Mouse (Mus musculus): ENCODE data around the gene Trim47.
"Not testable (repeated sequence)": the region's sequence is repeated elsewhere in the genome, so short reads cannot be mapped to it uniquely, and the experiment has no call there.

The Trim47 gene

DNA sequence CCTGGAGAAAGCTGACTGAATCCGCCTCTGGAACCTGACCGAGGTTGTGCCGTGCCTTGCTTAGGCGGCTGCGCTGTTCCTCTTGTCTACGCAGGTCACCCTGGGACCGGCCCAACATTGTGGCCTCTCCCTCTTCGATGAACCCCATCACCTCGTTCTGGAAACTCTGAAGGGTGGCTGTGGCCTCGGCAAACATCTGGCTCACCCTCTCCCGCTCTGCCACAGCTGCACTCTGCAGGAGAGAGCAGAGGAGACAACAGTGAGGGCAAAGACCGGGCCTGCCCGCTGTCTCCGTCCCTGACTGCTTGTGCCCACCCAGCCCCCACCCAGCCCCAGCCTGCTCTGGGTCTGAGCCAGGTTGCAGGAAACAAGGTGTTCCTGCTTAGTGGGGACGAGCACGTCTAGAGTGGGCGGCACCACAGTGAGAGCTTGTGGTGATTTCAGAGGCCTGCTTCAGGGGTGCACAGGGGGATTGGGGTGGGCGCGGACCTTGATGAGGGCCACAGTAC, 19.2 kb downstream of the Trim47 start:
- no peak for DNase-seq (ENCODE audit: low read depth, low spot score)

DNA sequence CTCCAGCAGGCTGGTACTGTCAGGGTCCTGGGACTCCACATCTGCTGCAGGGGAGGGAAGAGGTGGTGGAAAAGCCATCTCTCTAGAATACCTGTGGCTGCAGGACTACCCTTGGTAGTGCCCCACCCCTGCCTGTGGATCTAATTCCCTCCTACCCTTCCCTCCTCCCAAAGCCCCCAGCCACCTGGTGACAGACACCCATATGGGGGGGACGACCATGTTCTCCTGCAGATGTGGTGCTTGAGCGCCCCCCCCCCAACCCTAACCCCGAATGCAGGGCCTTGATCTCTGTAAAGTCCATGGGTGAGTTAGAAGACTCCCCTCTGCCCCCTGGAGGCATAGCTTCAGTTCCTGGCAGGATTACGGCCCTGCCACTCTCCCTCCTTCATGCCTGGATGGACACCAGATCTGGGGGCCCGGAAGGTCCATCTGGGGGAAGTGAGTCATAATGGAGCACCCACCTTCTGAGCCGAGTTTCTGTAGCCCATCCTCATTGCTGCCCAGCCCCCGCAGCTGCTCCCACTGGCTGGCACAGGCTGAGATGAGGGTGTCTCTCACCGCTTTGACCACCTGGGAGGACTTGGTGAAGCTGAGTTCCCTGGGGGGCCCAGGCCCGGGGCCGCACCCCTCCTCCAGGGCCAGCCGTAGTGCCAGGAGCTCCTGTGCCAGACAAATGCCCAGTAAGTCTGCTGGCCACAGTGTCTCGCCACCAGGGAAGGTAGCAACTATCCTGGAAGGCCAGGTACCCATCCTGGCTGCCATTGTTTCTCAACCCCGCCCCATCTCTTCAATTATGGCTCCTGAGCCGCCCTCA, 19.8 kb downstream of the Trim47 start:
- DNase-seq (ENCODE audit: low read depth, low spot score): no peak

DNA sequence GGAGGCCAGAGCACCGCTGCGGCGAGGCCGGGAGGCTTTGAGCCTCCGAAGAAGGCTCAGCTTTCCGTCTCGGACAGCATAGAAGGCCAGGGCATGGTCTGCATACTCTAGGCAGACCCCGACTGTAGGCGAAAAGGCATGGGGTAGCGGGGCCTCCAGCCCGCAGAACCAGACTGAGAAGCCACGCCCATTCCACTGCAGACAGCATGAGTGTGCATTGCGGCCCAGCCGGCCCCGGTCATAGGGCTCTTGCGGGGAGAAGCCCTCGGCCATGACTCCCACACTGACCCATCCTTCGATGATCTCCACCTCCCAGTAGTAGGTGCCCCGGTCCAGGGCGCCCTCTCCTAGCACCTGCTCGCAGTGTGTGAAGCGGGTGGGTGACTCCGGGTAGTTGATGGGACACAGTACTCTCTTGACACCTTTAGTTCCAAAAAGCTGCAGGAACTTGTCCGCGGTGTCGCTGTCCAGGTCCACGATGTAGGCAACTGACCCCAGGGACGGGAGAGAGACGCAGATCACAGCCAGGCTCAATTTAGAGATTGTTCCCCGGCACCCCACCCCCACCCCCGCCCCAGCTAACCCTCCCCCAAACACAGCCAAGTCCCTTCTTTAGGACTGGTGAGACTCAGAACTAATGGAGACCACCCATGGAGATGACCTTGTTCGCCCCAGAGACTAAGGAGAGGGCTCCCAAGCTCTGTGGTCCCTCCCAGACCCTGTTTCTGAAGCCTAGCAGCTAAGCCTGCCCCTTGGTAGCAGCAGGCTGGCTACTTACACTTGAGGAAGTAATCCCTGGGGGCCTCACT, 20.7 kb downstream of the Trim47 start:
- no peak for DNase-seq (ENCODE audit: low read depth, low spot score)

DNA sequence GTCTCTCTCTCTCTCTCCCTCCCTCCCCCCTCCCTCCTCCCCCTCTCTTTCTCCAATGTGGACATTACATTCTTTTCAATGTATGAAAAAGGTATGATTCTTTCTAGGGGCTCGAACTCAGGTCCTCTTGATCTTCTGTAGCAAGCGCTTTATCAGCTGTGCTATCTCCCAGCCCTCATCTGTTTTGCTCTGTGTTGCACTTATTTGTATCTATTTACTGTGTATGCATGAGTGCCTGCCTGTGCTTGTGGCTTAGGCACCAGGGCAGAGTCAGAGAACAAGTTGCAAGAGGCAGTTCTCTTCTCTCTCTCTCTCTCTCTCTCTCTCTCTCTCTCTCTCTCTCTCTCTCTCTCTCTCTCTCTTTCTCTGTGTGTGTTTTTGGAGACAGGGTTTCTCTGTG, 21.9 kb downstream of the Trim47 start:
- no peak for DNase-seq (ENCODE audit: low read depth, low spot score)

DNA sequence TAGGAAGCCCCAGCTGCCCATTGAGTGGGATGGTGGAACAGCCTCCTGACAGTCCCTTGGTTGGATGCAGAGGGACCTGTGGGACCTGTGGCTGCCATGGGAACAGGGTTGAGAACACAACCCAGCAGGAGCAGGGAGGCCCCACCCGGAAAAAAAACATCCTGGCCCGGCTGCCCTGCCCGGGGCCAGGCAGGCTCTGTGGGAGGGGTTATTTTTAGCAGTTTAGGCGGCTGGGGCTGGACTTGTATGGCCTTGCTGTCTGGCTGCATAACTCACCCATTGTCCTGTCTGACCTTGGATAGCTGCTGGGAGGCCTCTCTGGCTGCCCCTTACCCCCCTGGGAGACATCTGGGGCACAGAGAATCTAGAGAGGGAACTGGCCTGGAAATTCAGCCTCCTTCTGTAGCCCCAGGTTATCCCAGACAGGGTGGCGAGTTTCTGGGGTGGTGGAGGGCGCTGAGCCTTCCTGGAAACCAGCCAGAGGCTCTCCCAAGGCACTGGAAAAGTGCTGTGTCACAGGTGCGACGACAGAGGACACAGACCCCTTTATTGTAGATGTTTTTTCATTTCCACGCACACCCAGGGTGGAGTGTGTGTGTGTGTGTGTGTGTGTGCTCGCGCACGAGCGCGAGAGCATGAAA, 22.9 kb downstream of the Trim47 start:
- peak; percentile 67 for DNase-seq (ENCODE audit: low read depth, low spot score)

DNA sequence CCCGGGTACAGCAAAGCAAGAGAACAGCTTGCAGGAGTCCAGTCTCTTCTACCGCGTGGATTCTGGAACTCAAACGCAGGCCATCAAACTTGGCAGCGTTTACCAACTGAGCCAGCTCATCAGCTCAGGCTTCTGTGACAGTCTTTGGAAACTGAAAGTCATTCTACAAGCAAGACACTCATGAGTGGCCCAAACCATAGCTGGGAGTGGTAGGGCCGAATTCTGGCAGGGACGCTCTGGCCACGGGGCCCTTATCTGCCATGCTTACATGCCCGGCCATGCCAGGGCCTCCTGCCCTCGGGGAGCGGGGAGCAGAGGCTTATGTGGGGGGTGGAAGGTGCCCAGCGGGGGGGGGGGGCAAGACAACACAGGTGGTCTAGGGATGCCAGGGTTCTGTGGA, 23.4 kb downstream of the Trim47 start:
- no peak for DNase-seq (ENCODE audit: low read depth, low spot score)

DNA sequence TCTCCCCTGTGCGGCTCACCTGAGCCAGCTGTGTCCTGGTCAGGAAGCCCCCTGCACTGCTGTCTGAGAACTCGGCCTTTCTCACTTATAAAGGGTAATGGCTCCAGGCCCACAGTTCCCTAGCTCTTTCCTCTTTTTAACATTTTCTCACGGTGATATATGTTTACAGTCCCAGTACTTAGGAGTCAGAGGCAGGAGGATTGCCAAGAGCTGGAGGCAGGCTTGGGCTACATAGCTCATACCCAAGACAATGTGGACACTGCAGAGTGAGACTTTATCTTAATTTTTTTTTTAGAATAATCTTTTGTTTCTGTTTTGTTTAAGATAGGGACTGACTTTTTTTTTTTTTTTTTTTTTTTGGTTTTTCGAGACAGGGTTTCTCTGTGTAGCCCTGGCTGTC, 24.5 kb downstream of the Trim47 start:
- DNase-seq (ENCODE audit: low read depth, low spot score): no peak

DNA sequence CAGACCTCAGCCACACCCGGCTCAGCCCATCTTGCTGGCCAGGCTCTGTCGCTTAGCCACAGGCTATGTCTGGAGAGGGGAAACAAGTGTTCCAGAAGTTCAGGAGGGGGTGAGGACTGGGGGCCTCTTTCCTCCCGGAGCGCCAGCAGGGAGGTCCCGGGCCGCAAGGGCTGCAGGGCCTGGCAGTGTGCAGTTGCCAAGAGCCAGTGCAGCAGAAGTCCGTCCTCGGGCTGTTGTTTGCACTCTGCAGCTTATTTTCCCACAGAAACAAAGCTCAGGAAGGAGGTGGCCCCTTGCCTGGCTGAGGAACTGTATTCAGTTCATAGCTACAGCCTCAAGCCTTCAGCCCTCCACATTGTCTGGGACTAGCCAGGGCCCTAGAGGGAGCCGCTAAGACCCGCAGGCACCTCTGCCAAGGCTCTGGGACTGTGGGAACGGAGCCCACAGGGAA, 25.1 kb downstream of the Trim47 start:
- DNase-seq (ENCODE audit: low read depth, low spot score): no peak

DNA sequence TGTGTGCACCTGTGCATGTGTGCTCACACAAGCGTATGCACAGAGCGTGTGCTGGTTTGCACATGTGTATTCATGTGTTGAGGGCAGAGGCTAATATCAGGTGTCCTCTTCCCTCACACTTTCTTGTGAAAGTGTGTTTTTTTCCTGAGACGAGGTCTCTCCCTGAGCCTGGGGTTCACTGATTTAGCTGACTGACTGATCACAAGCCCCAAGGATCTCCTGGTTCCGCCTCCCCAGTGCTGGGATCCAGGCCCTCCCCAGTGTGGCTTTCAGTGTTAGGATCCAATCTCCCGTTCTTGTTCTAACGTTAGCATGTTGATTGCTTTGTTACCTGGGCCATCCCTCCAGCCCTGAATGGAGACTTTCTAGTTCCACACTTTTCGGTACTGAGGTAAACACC, 26.2 kb downstream of the Trim47 start:
- DNase-seq (ENCODE audit: low read depth, low spot score): no peak

DNA sequence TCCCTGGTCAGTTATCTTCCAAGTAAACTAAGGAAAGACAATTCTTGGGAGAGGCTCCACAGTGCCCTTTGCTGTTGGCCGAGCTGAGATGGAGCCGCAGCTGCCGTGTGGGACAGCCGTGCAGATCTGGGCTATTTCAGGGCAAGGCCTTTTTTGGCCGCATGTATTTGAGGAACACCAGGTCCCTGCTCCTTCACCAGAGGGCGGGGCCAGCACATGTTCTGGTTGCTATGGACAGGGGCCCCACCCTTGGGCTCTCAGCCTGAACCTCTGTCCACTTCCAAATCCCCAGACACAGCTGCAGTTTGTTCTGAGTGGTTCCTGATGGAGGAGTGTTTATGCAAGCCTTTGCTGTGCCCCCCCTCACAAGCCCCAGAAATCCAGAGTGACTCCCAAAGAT, 26.6 kb downstream of the Trim47 start:
- no peak for DNase-seq (ENCODE audit: low read depth, low spot score)

DNA sequence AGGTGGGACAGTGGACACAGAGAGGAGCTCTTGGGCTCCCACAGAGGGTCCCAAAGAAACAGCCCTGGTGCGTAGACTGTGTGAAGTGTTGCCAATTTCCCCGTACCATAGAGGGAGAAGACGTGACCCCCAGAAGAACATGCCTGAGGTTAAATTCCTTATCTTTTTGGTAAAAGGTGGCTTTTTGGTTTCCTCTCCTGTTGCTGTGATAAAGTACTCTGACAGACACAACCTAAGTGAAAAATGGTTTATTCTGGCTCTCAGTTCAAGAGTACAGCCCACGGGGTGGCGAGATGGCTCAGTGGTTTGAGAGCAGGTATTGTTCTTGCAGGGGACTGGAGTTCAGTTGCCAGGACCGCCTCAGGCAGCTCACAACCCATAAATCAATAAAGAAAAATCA, 27.5 kb downstream of the Trim47 start:
- no peak for DNase-seq (ENCODE audit: low read depth, low spot score)

DNA sequence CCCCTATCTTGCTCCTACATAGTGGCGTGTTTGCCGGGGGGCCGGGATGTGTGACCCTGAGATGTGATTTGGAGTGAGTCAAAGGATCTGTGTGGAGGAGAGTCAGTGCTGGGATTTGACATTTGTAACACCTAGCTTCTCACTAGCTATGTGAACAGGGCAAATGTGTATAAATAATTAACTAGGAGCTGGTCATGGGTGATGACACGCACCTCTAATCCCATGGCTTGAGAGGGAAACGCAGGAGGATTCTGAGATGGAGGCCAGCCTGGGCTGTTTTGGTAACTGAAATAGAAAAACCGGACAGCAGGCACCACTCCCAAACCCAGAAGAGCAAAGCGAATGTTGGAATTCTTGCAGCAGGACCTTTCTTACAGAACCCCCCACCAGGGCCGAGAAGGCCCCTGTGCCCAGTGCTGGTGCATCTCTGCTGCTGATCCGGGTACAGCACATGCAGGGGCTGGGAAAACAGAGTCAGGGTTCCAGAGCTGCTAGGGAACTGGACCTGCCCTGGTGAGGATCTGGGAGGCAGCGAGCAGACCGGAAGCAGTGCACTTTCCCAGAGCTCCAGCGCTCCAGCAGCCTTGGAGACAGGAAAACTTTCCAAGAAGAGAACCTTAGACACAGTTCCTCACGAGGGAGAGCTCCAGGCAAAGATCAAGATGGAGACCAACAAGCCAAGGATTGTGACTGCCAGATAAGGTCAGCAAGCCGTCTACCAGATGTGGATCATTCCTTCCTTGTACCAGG, 28.1 kb downstream of the Trim47 start:
- no peak for DNase-seq (ENCODE audit: low read depth, low spot score)

DNA sequence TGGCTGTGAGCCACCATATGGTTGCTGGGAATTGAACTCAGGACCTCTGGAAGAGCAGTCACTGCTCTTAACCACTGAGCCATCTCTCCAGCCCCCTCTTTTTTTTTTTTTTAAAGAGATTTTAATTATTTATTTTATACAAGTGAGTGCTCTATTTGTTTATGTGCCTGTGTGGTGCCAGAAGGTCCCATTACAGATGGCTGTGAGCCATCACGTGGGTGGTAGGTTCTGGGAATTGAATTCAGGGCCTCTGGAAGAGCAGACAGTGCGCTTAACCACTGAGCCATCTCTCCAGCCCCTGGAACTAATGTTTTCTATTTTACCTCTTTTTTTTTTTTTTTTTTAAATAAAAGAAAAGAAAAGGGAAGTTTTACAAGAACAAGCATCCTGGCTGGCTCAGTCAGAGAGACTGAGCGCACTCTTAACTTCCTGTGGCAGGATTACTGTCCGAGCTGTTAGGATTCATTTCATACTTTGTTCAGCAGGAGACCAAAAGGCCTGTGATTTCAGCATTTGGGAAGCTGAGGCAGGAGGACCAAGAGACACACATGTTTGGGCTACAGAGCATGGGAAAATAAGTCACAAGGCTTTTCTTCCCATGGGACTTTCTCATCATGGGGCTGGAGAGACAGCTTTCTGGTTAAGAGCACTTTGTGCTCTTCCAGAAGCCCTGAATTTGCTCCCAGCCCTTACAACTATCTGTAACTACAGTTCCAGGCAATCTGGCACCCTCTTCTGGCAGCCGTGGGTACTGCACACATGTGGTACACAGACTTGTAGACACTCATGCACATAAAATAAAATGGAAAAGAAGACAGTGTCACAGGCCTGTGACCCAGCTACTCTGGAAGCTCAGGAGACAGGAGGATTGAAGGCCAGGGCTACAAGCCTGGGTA, 30.5 kb downstream of the Trim47 start:
- no peak for DNase-seq (ENCODE audit: low read depth, low spot score)

DNA sequence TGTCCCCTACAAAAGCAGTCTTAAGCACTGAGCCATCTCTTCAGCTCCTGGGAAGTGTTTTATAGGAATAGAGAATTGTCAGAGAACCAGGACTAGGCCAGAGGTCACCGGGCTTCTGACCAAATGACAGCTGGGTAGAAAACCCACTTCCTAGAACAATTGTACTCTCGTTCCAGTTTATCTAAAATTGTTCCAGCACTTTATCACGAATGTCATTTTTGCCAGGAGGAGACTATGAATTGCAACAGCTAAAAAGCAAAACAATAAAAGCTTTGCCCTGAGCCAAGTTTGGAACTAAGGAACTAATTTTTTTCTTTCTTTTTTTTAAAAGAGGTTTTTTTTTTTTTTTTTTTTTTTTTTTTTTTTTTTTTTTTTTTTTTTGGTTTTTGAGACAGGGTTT, 31.4 kb downstream of the Trim47 start:
- no peak for DNase-seq (ENCODE audit: low read depth, low spot score)

DNA sequence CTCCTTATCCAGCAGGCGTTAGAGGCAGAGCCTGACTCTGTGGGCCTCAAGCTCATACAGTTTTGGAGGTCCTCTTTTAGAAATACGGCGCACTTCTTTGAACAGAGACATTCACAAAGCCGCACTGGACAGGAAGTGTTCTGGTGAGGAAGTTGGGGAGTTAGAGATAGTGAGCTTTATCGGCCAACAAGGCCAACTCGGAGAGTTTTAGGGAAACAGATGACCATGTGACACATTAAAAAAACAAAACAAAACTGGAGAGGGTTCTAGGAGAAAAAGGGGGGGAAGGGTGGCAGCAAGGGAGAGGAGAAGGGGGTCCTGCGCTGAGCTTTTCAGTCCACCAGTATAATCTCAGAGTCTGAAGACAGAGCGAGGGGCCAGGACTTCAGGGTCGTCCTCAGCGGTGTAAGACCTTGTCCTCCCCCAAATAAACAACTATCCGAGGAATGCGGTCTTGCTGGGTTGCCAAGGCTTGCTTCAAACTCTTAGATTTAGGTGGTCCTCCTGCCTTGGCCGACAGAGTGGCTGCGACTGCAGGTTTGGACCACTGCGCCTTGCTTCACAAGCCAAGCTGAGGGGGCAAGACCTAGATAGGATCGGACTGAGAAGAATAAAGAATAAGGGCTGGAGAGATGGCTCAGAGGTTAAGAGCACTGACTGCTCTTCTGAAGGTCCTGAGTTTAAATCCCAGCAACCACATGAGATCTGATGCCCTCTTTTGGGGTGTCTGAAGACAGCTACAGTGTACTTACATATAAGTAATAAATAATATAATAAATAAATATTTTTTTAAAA, 33.0 kb downstream of the Trim47 start:
- no peak for DNase-seq (ENCODE audit: low read depth, low spot score)

DNA sequence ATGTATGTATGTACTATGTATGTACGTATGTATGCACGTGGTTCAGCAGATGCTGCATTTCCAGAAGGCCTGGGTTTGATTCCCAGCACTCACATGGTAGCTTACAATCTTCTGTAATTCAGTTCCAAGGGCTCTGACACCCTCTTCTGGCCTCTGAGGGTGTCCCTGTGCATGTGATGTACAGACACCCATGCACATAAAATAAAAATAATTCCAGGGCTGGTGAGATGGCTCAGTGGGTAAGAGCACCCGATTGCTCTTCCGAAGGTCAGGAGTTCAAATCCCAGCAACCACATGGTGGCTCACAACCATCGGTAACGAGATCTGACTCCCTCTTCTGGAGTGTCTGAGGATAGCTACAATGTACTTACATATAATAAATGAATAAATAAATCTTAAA, 34.1 kb downstream of the Trim47 start:
- DNase-seq (ENCODE audit: low read depth, low spot score): not testable (repeated sequence)

DNA sequence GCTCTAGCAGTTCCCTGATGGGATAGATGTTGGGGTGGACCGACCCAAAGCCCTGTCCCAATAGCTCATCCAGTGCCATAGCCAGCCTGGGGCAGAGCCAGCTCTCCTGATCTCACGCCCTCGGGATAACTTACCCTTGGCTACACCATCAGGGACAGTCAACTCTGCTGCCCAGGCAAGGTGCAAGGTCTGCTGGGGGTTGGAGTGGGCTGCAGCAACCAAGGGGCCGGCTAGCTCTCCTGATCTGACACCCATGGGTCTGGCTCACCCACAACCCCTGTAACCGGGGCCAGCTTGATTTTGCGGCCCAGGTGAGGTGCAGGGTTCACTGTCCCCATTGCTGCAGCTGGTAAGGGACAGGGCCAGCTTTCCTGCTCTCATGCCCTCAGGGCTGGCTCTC, 35.4 kb downstream of the Trim47 start:
- DNase-seq (ENCODE audit: low read depth, low spot score): no peak

DNA sequence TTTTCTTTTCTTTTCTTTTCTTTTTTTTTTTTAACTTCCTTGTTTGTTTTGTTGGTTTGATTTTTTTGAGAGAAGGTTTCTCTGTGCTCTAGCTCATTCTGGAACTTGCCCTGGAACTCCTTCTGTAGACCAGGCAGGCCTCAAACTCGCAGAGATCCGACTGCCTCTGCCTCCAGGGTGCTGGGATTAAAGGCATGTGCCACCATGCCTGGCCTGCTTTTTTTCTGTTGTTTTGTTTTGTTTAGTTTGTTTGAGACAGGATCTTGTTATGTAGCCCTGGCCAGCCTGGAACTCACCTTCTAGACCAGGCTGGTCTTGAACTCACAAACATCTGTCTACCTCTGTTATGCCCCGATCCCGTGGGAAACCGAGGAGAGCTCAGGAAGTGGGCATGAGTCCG, 37.5 kb downstream of the Trim47 start:
- no peak for DNase-seq (ENCODE audit: low read depth, low spot score)

DNA sequence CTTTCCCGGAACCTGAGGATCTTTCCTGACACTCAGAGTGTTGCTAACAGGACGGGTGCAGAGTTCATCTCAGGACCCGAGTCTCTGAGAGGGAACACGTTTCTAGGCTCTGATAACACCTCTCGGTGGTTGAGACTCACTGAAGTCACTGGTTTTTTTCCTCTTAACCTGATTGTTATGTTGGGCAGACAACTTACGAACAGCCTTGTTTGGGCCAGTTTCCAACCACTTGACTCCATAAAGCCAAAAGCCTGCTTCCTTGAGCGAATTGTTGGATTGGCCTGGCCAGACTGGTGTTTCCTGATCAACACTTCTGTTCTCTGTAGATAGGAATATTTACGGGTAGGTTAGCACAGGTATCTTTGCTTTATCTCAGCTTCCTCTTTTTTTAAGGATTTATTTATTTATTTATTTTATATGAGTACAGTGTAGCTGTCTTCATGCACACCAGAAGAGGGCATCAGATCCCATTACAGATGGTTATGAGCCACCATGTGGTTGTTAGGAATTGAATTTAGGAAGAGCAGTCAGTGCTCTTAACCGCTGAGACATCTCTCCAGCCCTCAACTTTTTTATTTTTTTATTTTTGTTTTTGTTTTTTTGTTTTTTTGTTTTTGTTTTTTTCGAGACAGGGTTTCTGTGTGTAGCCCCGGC, 38.1 kb downstream of the Trim47 start:
- DNase-seq (ENCODE audit: low read depth, low spot score): no peak
